Mouse (Mus musculus): ENCODE results near the gene Ccdc85b. TPM values are rescaled to one million over a fixed set of nuclear protein-coding genes. Genes with fewer than 3 reads are reported as not detected.

Ccdc85b gene
- polyA plus RNA-seq, 1 experiment from 2014 or later: 8.5 TPM

DNA sequence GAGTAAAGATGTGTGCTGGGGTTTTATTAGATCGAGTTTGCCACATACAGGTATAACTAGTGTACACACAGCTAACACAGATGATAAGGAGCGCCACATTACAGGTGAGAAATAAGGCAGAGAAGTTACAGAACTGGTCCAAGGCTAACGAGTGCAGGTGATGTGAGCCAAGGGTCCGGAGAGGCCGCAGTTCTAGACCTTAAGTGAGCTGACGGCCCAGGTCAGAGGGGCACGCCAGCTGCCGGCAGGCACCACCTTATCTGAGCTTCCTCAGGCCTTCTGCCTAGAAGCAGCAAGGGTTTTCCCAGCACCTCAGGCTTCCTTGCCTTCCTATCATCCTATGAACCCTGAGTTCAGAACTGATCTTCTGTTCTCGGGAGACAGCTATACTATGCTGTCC lies 38.1 kb downstream of the Ccdc85b start:
- Histone ChIP-seq H3K9me3 (ENCODE audit: control insufficient read depth, low read length) (no peaks in the 10 kb centered on the region), H3K4me2 (replicated peaks; ENCODE audit: low read depth, low read length) (no peak overlapping the region), H3K4me1 (ENCODE audit: control insufficient read depth, insufficient read depth, low read length) (peaks cover 13% of the 10 kb centered on the region), H3K36me3 (ENCODE audit: control insufficient read depth, insufficient read depth, low read length) (peaks cover 25% of the 10 kb centered on the region), H3K27me3 (ENCODE audit: control insufficient read depth, insufficient read depth, low read length) (no peaks in the 10 kb centered on the region), H3K9ac (ENCODE audit: low read depth, low read length) (no peak overlapping the region), H3K27ac (ENCODE audit: low read depth, low read length) (no peak overlapping the region), H3K4me3 (ENCODE audit: low read length) (no peak overlapping the region)
- no peak for ATAC-seq (ENCODE audit: low FRiP score, low TSS enrichment)
- 90% methylated on average over 9 of the region's 9 CpGs for WGBS

DNA sequence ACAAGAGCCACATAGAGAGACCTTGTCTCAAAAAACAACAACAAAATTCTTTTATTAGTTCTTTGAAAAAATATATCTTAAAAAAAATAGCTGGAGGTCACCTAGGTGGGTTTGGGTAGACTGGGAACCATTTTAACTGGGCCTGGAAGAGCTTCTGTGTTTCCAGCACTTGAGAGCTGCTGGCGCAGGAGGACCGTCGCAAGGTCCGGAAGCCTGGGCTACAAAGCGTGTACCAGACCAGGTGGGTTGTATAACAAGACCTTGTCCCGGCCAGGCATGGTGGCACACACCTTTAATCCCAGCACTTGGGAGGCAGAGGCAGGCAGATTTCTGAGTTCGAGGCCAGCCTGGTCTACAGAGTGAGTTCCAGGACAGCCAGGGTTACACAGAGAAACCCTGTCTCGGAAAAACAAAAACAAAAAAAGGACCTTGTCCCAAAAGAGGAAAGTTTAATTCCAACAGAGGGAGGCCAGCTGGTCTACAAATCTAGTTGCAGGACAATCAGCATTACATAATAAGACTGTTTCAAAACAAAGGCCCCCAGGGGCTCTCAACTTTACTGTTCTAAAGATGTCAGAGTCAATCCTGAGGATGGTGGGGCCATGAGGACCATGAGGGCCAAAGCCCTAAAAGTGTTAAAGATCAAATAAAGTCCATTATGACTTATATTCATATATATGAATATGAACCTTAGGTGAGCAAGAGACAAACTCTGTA lies 38.8 kb downstream of the Ccdc85b start:
- Histone ChIP-seq H3K36me3 (ENCODE audit: control insufficient read depth, insufficient read depth, low read length) (peaks cover 25% of the 10 kb centered on the region), H3K27me3 (ENCODE audit: control insufficient read depth, insufficient read depth, low read length) (no peaks in the 10 kb centered on the region), H3K4me1 (ENCODE audit: control insufficient read depth, insufficient read depth, low read length) (peaks cover 12% of the 10 kb centered on the region), H3K4me2 (replicated peaks; ENCODE audit: low read depth, low read length) (no peak overlapping the region), H3K27ac (ENCODE audit: low read depth, low read length) (no peak overlapping the region), H3K9me3 (ENCODE audit: control insufficient read depth, low read length) (no peaks in the 10 kb centered on the region), H3K4me3 (ENCODE audit: low read length) (no peak overlapping the region), H3K9ac (ENCODE audit: low read depth, low read length) (no peak overlapping the region)
- WGBS: 95% methylated on average over 8 of the region's 8 CpGs
- ATAC-seq (ENCODE audit: low FRiP score, low TSS enrichment): no peak

DNA sequence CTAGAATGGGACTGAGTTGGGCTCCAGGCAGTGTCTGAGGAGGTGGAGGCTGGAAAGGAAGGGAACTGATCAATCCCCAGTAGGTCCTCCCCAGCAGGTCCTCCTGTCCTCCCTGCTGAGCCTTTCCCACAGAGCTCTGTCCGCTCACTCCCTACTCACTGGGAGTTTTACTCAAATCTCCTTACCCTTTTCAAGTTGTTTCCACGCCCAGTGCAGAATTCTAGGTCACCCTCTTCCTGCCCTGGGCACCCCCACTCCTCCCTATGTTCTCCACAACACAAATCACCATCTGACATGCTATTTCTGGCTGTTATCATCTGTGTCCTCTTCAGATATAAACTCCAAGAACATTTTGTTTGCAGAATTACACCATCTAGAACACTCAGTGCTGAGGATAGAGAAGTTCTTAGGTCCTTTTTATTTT lies 43.1 kb downstream of the Ccdc85b start:
- Histone ChIP-seq H3K4me1 (ENCODE audit: control insufficient read depth, insufficient read depth, low read length) (no peaks in the 10 kb centered on the region), H3K9me3 (ENCODE audit: control insufficient read depth, low read length) (no peaks in the 10 kb centered on the region), H3K27ac (ENCODE audit: low read depth, low read length) (no peak overlapping the region), H3K4me3 (ENCODE audit: low read length) (no peak overlapping the region), H3K9ac (ENCODE audit: low read depth, low read length) (no peak overlapping the region), H3K36me3 (ENCODE audit: control insufficient read depth, insufficient read depth, low read length) (no peaks in the 10 kb centered on the region), H3K4me2 (replicated peaks; ENCODE audit: low read depth, low read length) (no peak overlapping the region), H3K27me3 (ENCODE audit: control insufficient read depth, insufficient read depth, low read length) (no peaks in the 10 kb centered on the region)
- no peak for ATAC-seq (ENCODE audit: low FRiP score, low TSS enrichment)
- WGBS: 50% methylated on average over 2 of the region's 2 CpGs

DNA sequence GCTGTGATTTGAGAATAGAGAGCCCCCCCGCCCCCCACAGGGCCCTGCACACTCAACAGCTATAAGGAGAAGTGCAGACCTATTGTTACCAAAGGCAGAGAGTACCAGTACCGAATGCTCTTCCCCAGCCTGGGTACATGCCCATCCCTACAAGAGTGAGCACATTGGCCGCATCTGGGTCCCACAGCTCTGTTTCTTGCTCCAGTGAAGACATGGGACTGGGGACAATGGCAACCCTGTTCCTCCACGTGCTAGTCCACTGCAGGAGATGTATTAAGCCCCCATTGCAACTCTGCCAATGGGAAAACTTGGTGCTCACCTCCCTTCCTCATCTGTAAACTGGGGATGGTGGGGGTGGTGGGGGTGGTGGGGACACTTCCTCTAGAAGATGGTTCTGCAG lies 43.9 kb downstream of the Ccdc85b start:
- H3K4me1 ChIP-seq (ENCODE audit: control insufficient read depth, insufficient read depth, low read length): no peaks in the 10 kb centered on the region
- H3K36me3 ChIP-seq (ENCODE audit: control insufficient read depth, insufficient read depth, low read length): 0 out of 2 replicates have a peak, but pooled peaks cover 2% of the 10 kb centered on the region
- H3K9me3 ChIP-seq (ENCODE audit: control insufficient read depth, low read length): no peaks in the 10 kb centered on the region
- H3K4me2 ChIP-seq (replicated peaks; ENCODE audit: low read depth, low read length): no peak overlapping the region
- WGBS: 81% methylated on average over 4 of the region's 4 CpGs
- no peak for ATAC-seq (ENCODE audit: low FRiP score, low TSS enrichment)
- H3K27me3 ChIP-seq (ENCODE audit: control insufficient read depth, insufficient read depth, low read length): no peaks in the 10 kb centered on the region
- H3K9ac ChIP-seq (ENCODE audit: low read depth, low read length): no peak overlapping the region
- H3K27ac ChIP-seq (ENCODE audit: low read depth, low read length): no peak overlapping the region
- no peak overlapping the region for H3K4me3 ChIP-seq (ENCODE audit: low read length)

DNA sequence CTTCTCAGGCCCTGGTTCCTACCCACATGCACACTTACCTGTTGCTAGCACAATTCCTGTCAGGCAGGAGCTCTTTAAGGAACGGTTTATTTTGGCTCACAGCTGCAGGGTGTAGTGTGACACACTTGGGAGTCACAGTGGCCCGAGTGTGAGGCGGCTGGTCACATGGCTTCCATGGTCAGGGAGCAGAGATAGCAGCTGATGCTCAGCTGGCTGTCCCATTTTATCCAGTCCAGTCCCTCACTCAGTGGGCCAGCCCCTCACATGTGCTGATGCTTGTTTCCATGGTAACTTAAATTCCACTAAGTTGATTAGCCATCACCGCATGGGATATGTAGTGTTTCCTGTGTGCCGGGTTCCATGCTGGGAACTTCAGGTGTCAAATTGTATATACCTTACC lies 45.7 kb downstream of the Ccdc85b start:
- Histone ChIP-seq H3K4me1 (ENCODE audit: control insufficient read depth, insufficient read depth, low read length) (0 out of 2 replicates have a peak, but pooled peaks cover 3% of the 10 kb centered on the region), H3K27ac (ENCODE audit: low read depth, low read length) (no peak overlapping the region), H3K27me3 (ENCODE audit: control insufficient read depth, insufficient read depth, low read length) (no peaks in the 10 kb centered on the region), H3K9me3 (ENCODE audit: control insufficient read depth, low read length) (no peaks in the 10 kb centered on the region), H3K4me2 (replicated peaks; ENCODE audit: low read depth, low read length) (no peak overlapping the region), H3K4me3 (ENCODE audit: low read length) (no peak overlapping the region), H3K36me3 (ENCODE audit: control insufficient read depth, insufficient read depth, low read length) (0 out of 2 replicates have a peak, but pooled peaks cover 4% of the 10 kb centered on the region), H3K9ac (ENCODE audit: low read depth, low read length) (no peak overlapping the region)
- no peak for ATAC-seq (ENCODE audit: low FRiP score, low TSS enrichment)
- WGBS: 65% methylated on average over 5 of the region's 5 CpGs

DNA sequence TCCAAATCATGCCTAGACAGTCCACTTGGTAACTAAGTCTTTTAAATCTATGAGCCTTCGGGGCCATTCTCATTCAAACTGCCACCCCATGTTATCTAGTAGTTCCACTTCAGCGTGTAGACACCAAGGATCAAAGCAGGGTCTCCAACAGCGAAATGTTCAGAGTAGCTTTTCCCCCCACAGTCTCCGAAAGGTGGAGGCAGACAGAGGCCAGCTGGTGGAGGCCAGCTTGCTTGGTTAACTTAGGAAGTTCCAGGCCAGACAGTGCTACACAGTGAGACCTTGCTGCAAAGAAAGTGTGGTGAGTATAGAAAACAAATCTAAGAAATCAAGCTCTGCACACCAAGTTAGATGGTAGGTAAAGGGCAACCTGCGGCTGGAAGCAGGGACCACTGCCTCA lies 47.1 kb downstream of the Ccdc85b start:
- Histone ChIP-seq H3K9me3 (ENCODE audit: control insufficient read depth, low read length) (no peaks in the 10 kb centered on the region), H3K9ac (ENCODE audit: low read depth, low read length) (no peak overlapping the region), H3K4me3 (ENCODE audit: low read length) (no peak overlapping the region), H3K4me1 (ENCODE audit: control insufficient read depth, insufficient read depth, low read length) (0 out of 2 replicates have a peak, but pooled peaks cover 3% of the 10 kb centered on the region), H3K27ac (ENCODE audit: low read depth, low read length) (no peak overlapping the region), H3K36me3 (ENCODE audit: control insufficient read depth, insufficient read depth, low read length) (0 out of 2 replicates have a peak, but pooled peaks cover 4% of the 10 kb centered on the region), H3K27me3 (ENCODE audit: control insufficient read depth, insufficient read depth, low read length) (no peaks in the 10 kb centered on the region), H3K4me2 (replicated peaks; ENCODE audit: low read depth, low read length) (no peak overlapping the region)
- ATAC-seq (ENCODE audit: low FRiP score, low TSS enrichment): no peak
- 85% methylated on average over 5 of the region's 5 CpGs for WGBS

DNA sequence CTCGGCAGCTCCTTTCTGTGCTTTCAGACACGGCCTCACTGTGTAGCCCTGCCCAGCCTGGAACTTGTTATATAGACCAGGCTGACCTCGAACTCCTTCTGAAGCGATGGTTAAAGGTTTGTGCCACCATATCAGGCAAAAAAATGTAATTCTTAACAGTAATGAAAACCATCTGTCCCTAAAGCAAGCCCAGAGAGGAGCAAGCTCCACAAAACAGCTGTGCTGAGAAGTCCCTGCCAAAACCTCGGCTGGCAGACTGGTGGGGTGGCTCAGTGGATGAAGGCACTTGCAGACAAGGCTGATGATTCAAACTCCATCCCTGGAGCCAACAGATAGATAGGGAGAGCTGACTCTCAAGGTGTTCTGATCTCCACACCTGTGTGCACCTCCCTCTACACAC lies 48.6 kb downstream of the Ccdc85b start:
- H3K4me2 ChIP-seq (replicated peaks; ENCODE audit: low read depth, low read length): no peak overlapping the region
- 0 out of 2 replicates have a peak, but pooled peaks cover 3% of the 10 kb centered on the region for H3K4me1 ChIP-seq (ENCODE audit: control insufficient read depth, insufficient read depth, low read length)
- H3K4me3 ChIP-seq (ENCODE audit: low read length): no peak overlapping the region
- H3K36me3 ChIP-seq (ENCODE audit: control insufficient read depth, insufficient read depth, low read length): 0 out of 2 replicates have a peak, but pooled peaks cover 4% of the 10 kb centered on the region
- no peaks in the 10 kb centered on the region for H3K27me3 ChIP-seq (ENCODE audit: control insufficient read depth, insufficient read depth, low read length)
- no peak for ATAC-seq (ENCODE audit: low FRiP score, low TSS enrichment)
- 74% methylated on average over 5 of the region's 5 CpGs for WGBS
- no peaks in the 10 kb centered on the region for H3K9me3 ChIP-seq (ENCODE audit: control insufficient read depth, low read length)
- H3K27ac ChIP-seq (ENCODE audit: low read depth, low read length): no peak overlapping the region
- H3K9ac ChIP-seq (ENCODE audit: low read depth, low read length): no peak overlapping the region

DNA sequence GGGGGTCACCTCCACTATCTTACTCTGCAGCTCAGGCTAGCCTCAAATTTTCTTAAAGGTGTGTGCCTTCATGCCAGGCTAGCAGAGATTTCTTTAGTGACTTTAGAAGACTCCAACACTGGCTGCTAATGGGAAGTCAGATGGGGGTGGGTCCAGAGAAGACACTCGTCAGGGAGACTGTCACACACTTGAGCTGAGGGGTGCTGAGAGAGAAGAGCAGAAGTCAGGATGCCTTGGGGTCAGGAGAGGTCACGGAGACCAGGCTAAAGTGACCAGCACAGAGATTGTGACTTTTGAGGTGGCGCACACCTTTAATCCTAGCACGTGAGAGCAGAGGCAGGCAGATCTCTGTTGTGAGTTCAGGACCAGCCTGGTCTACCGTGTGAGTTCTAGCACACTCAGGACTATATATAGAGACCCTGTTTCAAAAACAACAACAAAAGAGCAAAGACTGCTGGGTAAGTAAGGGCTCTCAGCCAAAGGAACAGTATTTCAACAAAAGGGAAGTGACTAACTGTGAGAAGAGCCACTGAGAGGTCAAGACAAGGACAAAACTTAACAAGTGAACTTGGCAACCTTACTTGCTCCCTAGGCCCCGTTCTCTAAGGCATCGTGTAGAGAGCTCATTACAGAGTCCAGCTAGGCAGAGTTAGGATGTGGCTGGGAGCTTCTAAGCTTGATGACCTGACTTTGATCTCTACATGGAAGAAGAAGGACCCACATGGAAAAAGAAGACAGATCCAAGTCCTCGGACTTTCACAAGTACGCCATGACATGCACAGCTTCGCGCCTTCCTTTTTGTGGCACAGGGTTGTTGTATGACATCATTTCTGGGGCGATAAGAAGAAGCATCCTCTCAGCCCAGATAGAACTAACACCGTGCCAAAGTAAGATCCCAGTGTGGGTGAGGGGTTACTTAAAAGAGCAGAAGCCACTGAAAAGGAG lies 49.4 kb downstream of the Ccdc85b start:
- Histone ChIP-seq H3K4me3 (ENCODE audit: low read length) (no peak overlapping the region), H3K27ac (ENCODE audit: low read depth, low read length) (no peak overlapping the region), H3K9me3 (ENCODE audit: control insufficient read depth, low read length) (no peaks in the 10 kb centered on the region), H3K9ac (ENCODE audit: low read depth, low read length) (no peak overlapping the region), H3K36me3 (ENCODE audit: control insufficient read depth, insufficient read depth, low read length) (0 out of 2 replicates have a peak, but pooled peaks cover 4% of the 10 kb centered on the region), H3K4me1 (ENCODE audit: control insufficient read depth, insufficient read depth, low read length) (0 out of 2 replicates have a peak, but pooled peaks cover 3% of the 10 kb centered on the region), H3K27me3 (ENCODE audit: control insufficient read depth, insufficient read depth, low read length) (no peaks in the 10 kb centered on the region), H3K4me2 (replicated peaks; ENCODE audit: low read depth, low read length) (no peak overlapping the region)
- no peak for ATAC-seq (ENCODE audit: low FRiP score, low TSS enrichment)
- 89% methylated on average over 13 of the region's 13 CpGs for WGBS

All from kidney, embryonic 14.5 days (tissue).